Mouse (Mus musculus) liver, embryonic 18 days (tissue): ENCODE data around the gene Nmur1. TPM values are rescaled to one million over a fixed set of nuclear protein-coding genes. Genes with fewer than 3 reads are reported as not detected.

ENCODE experiments used
- polyA plus RNA-seq: library from polyadenylated mRNA; depleted of rRNA; stranded (reverse); fragments of >200 nt; gene quantifications from 2 replicates; pipeline ENCODE4 v1.2.3, GENCODE M21; 2012; rRNA removed

Gene Nmur1
- polyA plus RNA-seq, result not detected in 2 replicates

DNA sequence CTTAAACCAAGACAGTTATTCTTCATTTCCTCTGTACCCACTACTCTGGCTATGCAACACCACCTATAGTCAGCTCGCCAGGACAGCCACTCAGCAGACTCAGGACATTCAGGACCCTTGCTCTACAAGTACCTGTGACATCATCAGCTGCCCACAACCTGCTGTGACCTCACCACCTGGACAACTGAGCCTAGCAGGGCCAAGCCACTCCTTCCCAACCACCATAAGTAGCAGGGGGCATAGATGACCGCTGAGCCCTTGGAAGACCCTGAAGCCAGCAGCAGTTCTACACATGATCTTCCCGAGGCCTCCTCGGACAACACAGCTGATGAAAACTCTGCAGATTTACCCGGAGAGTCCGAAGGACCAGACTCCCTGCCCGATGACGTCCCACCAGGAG, at the start of gene Nmur1, which contains the start of gene Tex44:
Gene Nmur1 (minus strand): TSS at position 101 of the 400 bp plus-strand sequence.
Gene Tex44 (plus strand): TSS at position 202 of the 400 bp plus-strand sequence.

DNA sequence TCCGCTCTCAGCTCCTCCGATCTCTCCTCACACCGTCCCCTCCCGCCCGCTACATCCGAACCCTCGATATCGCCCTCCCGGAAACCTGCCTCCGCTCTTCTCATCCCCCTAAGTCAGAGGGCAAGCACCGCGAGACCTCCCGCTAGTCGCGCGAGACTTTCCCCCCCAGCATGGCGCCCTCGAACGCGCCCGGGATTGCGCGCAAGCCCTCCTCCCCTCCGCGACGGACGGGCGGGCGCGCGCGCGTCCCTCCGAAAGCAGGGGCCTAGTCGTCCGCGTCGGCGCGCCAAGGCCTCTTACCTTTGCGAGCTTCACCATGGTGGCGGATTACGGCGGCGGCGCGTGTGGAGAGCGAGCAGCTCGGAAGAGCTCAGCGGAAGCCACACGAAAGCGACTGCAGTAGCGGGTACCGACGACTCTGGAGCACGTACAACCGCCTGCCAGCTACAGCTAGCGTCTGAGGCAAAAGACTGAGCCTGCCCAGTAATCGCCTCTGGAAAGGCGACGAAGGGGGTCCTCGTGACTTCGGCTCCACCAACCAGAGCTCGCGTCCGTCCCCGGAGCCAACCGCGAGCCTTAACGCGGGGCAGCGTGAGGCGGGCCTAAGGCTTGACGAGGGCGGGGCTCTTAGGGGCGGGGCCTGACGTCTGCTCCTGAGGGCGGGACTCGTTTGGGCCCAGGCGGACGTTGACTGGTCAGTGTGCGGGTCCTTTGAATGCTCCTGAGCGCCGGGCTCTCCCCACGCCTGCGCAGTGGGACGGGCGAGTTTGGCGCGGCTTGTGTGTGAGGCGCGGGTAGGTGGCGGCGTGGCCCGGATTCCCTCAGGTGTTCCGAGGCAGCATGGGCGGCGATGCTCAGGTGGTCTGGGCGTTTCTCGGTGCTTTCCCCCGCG, 66.9 kb downstream of the Nmur1 start, which contains the start of gene Ncl:
Gene Ncl (minus strand): TSS at position 495 of the 892 bp plus-strand sequence.

Other genes starting within 250 kb of the Nmur1 start
- gene B3gnt7, start 123.4 kb downstream of the Nmur1 start, polyA plus RNA-seq, result 0.60 and 0.89 TPM in 2 replicates
- 85.7 and 114 TPM in 2 replicates for gene Ncl, start 66.8 kb downstream of the Nmur1 start, polyA plus RNA-seq
- not detected in 2 replicates for gene Tex44, start 101 bp upstream of the Nmur1 start, polyA plus RNA-seq
- gene Ptma, start 100.5 kb upstream of the Nmur1 start, polyA plus RNA-seq, result 723 and 764 TPM in 2 replicates
- gene Pde6d, start 156.4 kb upstream of the Nmur1 start, polyA plus RNA-seq, result 21.9 and 23.4 TPM in 2 replicates
- gene Cops7b, start 156.7 kb upstream of the Nmur1 start, polyA plus RNA-seq, result 14.2 and 16.3 TPM in 2 replicates
- gene Nppc, start 244.3 kb upstream of the Nmur1 start, polyA plus RNA-seq, result 0.02 TPM in 1 of 2 replicates, not detected in the other